Mouse (Mus musculus): ENCODE measurements around the gene Uxs1.

DNA sequence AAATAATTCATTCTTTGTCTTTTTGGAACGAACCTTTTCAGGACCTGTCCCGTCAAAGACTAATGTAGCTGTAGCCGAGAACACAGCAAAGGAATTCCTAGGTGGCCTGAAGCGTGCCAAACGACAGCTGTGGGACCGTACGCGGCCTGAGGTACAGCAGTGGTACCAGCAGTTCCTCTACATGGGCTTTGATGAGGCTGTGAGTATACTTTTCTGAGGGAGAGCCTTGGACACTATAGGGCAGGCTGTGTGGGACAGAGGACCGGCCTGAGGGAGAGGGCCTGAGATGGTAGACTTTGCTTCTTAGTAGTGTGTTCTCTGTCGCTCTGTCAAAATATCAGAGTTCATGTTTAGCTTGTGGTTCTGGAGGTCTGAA is 89.1 kb downstream of the Uxs1 start:
- TF ChIP-seq POLR2A (IDR thresholded peaks at IDR 0.05; ENCODE audit: low read depth, low read length), result no peak
- no peak for TF ChIP-seq CTCF (IDR thresholded peaks at IDR 0.05; ENCODE audit: borderline replicate concordance, insufficient read depth, low read length)
